Mouse (Mus musculus) bone marrow macrophage, adult 2 months (primary cell): Measurements from ENCODE around the gene Dis3l2.

Experiments
- CTCF ChIP-seq: IDR thresholded peaks from 2 replicates; pipeline ENCODE4 v1.5.1; 2012; ENCODE audit warnings: low read depth, mild to moderate bottlenecking, low read length, moderate library complexity
- POLR2A ChIP-seq: IDR thresholded peaks from 2 replicates; pipeline ENCODE4 v1.6.1; 2012; ENCODE audit warnings: mild to moderate bottlenecking, low read depth, low read length, borderline replicate concordance

- TF ChIP-seq CTCF = no peak
- TF ChIP-seq POLR2A = no peak
Measured at GRCm38 (mm10) chr1:87073776-87074175, 370.2 kb downstream of the Dis3l2 start.
